Mouse (Mus musculus) cerebellum, postnatal 10 days (tissue): Measurements from ENCODE around the gene D7Ertd443e.

Experiments
- DNase-seq, 2 experiments: peaks; one replicate each; pipeline ENCODE4 v3.0.0; 2021; ENCODE audit warnings: mixed read lengths in 2 of 2

Gene D7Ertd443e

DNA sequence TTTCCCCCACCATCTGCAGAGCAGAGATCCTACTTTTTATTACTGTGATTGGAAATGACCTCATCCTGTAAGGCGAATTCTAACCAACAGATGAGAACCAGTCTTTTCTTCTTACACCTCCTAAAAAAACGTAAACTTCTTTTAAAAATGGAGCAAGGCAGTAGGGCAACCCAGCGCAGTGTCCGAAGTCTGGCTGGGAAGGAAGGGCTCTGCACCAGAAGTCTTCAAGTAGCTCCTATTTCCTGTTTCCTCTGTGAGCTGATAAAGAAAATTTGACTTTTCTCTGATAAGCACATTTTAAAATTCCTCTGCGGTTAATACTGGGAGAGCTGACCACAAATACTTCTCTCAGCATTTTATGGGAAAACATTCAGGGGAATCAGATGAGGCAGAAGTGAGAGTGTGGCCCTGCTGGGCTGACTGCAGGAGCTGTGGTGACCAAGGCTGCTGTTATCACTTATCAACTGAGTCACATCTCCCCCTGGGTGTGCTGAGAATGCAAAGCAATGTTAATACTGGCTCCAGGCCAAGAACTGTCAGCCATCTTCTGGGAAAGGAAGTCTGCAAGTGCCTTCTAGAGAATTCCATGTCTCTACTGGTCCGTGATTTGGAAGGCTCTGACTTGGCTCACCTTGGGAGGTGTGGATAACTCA is 97.8 kb downstream of the D7Ertd443e start:
- peak; percentile 15 to 22 for DNase-seq

DNA sequence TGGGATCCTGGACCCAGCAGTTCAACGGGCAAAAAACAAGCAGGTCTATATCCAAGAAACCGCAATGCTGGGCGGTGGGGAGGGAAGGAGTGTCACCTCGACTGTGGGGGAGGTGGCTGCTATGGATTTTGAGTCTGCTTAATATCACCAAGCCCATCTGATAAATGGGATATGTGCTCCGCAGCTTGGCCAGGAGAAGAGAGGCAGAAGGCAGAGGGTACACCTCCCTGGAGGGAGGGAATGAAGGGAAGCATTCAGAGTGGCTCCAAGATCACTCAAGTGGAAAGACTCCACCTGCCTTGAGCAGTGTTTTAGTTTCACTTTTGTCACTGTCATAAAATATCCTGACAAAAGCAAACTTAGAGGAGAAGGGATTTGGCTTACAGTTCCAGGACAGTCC is 112.5 kb downstream of the D7Ertd443e start:
- peak; percentile 43 to 52 for DNase-seq

DNA sequence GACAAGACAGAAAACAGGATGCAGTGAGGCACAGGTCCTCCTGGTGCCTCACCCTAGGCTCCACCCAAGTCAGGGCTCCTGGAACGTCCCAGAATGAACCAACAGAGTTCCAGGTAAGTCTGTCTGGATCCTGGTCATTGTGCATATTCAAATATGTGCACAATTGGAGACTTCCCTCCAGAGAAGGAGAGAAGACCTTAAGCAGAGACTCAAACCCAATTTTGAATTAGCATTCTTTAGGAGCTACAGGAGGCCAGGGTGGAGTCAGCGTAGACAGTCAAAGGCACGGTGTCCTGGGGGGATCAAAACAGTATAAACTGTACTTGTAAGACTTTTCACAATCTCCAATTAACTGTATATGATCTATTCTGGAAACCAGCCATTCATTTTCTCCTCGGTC is 113.0 kb downstream of the D7Ertd443e start:
- no peak for DNase-seq

DNA sequence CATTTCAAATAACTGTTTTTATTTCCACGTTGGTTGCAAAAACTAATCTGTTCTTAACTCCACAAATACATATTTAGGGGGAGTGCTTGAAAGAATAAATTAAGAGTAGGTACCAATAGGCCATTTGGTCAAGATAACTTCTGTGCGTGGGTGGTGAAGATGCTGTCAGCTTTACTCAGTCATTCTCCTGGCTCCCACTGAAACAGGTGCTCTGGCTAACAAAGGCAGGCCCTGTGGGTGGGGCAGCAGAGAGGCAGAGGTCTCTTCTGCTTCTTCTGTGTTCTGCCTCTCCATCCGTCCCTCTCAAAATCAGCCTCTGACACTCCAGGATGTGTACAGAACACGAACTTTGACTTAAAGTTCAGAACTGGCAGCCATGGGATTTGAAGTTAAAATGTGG is 119.7 kb downstream of the D7Ertd443e start:
- no peak for DNase-seq

DNA sequence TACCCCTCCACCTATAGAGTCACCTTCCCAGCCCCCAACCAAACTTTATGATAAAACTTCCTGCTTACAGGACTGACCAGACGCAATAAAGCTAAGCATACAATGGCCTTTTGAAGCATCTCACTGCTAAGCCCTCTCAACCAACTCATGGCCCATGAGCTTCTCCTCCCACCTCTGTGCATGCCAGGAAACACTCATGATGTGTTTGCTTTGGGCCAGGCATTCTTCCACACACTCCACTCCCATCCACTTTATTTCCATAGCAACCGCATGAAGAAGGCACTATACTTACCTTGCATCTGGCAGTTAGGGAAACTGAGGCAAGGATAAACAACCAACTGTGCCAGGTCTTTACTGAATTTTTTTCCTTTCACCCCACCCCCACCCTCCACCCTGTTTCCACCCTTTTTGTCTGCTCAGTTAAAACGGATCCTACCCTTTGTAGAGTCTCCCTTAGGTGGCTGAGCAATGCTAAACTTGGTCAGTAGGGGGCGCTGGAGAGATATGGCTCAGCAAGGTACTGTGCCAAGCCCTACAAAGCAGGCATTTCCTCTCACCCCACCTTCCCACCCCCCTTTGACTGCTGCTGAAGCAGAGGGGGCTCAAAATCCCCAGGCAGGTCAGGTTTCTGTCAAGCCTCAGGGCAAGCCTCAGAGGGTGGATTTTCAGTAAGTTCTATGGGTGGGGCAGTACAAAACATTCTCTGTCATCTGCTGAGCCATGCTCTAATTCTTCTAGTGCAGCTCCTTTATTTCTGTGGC is 122.1 kb downstream of the D7Ertd443e start:
- peak; percentile 81 to 88 for DNase-seq

DNA sequence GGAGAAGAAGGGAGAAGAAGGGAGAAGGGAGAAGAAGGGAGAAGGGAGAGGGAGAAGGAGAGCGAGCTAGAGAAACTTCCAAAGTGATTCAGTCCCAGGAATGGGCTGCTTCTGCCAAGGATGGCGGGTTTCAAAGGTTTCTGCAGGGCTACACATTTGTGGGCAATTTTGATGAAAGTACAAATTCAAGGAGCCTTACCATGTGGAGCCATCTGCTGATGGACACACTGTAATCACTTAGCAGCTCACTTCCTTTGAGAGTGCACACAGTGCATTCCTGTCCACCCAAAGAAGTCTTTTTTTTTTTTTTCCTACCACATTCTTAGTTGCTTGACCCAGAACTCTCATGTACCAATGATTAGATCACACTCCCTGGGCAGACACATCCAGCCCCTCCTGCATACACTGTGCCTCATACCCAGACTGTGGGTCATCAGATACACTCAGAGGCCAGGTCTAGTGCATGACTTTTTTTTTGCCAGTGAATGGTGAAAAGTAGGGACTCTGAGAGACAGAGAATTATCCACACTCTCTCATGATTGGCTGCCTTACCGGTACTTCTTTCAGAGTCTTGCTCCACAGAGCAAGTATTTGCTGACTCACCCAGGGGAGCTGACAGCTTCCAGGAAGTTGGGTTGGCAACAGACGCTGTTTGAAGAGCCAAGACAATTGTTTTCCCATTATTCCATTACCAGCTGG is 124.3 kb downstream of the D7Ertd443e start:
- DNase-seq, result peak; percentile 26 to 30

DNA sequence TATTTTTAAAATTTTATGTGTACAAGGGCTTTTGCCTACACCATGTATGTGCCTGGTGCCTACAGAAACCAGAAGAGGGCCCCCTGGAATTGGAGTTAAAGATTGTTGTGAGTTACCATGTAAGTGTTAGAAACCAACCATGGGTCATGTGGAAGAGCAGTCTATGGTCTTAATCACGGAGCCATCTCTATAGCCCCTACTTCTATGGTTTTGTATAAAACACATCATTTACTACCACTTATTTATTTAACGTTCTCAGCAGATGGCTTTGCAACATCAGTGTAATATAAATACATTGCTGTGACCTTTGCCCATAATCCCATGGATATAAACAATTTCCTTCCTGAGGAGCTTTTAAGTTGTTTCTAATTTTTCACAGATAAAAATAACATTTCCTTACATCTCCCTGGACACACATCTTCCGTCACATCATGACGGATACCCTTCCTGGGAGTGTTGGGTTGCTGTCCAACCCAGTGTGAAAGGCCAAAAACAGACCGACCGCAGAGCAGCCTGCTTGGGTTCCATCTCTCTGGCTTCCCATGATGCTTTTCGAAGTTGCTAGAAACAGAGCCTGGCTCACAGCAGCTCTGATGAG is 135.1 kb downstream of the D7Ertd443e start:
- no peak for DNase-seq

DNA sequence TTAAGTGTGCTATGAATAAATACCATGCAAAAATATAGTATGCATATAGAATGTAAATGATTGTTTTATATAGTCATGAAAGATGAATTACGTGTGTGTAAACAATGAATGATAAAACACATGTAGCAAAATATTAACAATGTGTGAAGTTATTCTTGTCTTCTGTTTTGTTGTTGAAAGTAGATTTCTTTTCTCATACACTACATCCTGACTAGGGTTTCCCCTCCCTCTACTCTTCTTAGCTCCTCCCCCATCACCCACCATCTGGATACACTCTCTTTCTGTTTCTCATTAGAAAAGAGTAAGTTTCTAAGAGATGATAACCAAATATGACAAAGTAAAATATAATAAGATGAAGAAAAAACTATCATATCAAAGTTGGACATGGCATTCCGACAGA is 137.4 kb downstream of the D7Ertd443e start:
- no peak for DNase-seq

DNA sequence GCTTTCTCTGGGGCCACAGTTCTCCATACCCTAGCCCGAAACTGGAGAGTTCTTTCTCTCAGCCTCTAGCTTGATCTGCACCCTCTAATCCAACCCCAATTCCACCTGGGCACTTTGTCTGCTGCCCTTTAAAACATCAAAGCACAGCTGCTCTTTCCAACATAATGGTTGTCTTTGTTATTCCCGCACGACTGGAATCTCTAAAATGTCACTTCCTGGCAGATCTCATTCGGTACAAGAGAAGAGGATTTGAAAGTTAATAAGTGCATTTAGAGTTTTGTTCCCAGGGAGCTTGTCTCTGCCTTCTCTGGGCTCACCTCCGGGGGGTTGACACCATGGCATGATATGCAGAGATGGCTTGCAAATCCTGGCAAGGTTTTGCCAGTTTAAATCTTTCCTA is 138.8 kb downstream of the D7Ertd443e start:
- no peak for DNase-seq

DNA sequence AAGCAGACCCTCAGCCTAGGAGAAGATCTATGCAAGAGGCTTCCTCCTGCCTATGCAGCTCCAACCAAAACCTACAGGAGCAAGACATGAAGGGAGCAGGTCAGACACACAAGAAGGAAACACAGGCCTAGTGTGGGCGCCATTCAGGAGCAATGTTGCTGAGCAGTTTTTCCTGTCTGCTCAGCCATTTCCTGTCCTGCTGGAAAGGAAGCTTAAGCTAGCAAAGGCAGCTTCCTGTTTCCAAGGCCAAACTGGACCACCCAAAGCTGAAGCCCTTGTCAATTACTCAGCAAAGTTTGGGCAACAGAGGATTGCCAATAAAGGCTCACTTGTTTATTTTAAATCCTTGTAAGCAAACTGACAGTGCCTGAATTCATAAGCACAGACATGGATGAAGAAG is 142.7 kb downstream of the D7Ertd443e start:
- DNase-seq, result no peak

DNA sequence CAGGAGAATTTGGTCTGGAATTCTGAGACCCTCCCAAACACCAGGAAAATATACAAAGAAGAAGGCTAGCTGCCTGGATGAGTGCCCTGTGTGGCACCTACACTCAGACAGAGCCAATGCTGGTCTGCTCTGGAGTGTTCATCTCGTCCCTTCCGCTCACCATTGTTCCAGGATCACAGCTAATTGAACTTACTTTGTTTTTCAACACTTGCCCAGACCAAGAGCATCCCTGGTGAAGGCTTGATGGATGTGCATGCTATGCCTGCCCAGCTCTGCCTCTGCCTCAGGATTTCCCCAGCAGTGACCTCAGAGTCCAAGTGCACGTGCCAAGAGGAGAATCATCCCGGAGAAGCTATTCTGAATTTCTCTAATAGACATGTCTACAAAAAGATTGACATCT is 144.2 kb downstream of the D7Ertd443e start:
- DNase-seq, result no peak

DNA sequence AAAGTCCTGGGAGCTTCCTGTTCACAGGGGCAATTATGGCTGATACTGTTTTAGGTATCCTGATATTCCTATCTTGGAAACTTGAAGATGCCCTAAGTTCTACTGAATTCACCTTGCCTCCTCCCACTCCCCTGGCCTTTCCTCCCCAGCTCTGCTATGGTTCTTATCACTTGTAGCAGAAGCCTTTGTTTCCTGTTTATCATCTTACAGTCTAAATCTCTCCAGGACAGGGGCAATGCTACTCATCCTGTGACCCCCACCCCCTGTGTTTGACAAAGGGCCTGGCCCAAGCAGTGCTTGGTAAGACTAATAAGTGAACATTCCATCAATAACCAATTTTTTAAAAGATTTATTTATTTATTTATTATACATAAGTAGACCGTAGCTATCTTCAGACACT is 144.9 kb downstream of the D7Ertd443e start:
- no peak for DNase-seq

DNA sequence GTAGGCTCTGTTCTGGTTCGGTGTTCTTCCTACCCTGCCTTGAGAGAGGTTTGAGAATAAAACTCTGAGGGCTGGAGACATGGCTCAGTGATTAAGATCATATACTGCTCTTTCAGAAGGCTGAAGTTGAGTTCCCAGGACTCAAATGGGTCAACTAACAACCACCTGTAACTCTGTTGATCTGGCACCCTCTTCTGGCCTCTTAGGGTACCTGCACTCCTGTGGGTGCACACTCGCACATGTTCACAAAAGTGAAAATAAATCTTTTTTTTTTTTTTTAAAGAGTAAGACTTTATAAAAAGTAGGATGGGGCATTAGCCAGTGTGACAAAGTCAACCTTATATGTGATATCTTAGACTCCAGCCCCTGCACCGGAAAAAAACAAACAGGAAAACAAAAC is 146.6 kb downstream of the D7Ertd443e start:
- DNase-seq, result no peak

DNA sequence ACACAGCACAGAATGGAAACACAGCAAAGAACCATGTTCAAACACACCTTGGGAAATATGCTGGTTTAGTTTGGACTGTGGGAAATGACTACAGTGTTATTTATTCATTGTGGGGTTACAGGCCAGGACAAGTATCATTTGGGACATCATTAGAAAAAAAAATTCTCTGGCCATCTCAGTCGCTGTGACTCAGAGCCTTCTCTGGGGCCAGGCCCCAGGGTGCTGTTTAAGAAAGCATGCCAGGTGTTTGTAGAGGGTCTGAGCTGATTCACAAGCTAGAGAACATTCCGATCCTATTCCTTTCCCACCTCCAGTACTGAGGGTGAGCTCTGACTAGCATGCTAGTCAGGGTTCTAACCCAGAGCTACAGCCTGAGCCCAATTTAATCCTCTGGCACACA is 148.1 kb downstream of the D7Ertd443e start:
- DNase-seq, result no peak

DNA sequence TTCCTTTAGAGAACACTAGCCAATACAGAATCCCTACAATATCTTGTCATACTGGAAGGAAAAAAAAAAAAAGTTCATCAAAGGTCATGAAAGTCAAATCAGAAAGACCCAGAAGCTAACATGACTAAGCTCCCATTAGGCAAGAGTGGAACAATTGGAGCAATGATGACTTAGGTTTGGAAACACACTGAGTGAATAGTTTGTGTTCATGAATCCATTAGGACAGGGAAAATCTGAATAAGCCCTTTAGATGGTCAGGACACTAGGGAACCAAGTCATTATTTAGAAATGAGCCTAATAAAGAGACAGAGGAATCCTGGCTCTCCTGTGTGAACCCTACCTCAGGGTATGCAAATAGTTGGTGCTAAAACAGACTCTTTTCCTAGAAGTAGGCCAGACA is 148.7 kb downstream of the D7Ertd443e start:
- no peak for DNase-seq

DNA sequence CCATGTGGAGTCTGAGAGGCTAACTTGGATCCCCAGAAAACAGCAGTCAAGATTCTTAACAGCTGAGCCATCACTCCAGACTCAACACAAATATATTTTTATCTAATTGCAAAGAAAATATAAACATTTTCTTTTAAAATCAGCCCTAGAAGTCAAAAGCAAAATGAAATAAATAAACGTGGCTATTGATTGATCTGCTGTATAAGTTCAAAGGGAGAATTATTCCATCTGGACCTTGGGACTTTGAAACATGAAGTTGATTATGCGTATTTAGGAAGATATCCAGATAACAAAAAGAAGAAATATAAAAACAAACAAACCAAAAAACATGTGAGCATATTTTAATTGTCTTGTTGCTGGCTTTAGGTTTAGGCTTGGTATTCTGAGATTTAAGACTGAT is 149.9 kb downstream of the D7Ertd443e start:
- no peak for DNase-seq

DNA sequence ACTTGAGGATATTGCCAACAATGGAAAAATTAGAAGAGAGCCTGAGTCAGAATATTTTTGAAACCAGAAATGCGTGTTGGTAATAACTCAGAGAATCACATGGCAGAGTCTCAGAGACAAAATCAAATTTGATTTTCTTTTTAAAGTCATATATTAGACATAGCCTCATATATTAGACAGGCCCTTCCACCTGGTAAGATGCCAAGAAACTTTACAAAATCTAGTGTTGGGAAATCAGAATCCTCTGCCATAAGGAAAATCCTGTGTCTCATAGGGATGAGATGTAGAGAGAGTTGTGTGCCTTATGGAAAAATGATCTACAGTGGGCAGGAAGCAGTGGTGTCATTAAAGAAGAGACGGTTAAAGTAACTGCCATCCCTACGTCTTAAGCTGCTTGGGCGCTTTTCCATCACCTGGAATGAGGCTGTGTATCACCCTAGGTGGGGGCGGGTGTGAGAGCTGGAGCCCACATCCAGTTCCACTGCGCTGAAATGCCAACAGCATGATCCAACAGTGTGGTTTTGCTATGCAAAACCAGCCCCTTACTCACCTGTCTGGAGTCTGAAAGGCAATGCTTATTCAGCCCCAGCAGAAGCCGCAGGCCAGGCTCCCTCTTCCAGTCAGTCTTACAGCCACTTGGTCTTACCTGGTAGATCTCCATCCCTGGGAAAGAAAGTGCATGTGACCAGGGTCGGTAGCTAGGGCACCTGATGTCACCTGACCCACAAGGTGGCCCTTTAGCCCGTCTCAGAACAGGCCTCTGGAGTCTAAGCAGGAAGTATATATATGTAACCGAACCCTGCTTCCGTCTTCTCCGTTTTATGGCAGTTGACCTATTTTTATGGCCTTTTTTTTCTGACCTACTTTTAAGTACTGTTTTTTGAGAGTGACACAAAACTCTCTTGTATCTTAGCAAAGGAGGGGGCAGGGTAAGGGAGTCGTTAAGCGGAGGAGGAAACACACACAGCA is 153.8 kb downstream of the D7Ertd443e start, which contains the start of gene Adam12:
Gene Adam12 (minus strand): TSS at position 769 of the 969 bp plus-strand sequence.
- no peak for DNase-seq

DNA sequence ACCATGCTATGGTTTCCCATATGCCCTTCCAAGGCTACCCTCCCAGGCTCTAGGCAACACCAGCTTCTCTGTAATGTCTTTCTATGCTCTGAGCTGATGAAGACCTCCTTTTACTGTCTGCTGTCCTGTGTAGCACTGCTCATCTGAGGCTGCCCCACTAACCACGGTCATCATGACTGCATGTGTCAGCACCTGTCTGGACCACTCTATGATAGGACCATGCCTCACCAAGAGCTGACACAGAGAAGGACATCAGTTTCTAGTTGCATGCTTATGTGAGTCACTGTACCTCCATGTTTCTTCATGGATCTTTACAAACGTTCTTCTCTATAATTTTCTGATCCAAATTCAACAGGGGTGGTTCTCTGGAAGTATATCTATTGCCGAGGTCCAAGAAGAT is 154.8 kb downstream of the D7Ertd443e start:
- no peak for DNase-seq

DNA sequence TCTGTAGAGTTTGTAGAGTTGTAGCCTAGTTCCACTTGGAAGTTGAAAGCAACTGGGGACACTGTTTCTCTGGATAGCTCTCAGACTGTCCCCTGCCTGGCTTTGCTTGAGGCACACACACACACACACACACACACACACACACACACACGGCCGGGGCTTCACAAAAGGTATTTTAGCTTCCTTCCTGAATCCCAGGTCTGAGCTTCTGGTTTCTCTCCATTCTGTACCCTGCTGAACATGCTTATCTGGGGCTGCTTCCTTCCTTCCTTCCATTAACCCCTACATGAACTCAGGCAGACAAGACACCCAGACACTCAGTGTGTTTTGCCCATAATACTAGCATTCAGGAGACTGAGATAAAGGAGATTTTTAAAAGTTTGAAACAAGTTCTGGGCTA is 155.6 kb downstream of the D7Ertd443e start:
- no peak for DNase-seq

DNA sequence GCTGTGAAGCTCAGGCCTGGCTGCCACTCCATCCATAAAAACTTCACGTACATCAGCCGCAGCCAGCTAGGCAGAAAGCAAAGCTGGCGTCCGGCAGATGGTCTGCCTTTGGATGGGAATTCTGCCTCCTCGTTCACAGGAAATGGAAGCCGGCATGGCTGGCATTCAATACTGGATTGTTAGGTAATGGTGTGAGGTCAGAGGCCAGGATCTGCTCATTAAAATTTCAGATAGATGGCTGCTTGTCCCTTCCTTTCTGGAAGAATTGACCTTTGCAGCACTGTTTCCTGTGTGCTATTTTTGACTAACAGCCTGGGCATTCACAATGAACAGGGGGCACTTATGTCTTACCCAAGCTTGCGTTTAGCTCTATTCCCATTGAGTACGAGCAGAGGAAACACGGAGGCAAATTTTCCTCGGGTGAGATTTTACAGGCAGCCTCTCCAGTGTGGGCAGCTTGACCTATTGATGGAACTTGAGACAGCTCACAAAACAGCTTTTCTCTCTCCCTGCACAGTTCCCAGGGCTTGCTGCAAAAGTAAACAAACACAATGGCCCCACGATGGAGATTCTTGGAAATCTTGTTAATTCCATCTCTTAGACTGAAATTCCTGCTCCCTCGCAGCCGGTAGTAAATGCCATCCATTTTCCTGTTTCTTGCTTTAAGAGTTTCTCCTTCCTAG is 157.5 kb downstream of the D7Ertd443e start:
- DNase-seq, result peak; percentile 74 to 80

DNA sequence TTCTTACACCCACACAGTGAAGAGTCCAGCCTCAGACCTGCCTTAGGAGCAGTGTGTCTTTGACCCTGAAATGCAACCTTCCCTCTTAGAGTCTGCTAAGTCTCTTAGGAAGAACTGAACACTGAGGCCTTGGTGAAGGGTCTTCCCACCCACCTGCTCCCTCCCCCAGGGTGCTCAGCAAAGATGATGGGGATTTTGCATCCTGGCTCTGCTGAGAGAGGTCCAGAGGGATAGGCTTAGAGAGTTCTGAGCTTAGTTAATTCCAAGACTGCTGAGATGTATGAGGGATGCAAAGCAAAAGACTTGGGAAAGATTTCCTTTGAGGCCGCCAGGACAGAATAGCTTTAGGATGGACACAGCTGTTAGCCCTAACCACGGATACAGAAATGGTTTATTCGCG is 158.4 kb downstream of the D7Ertd443e start:
- no peak for DNase-seq

DNA sequence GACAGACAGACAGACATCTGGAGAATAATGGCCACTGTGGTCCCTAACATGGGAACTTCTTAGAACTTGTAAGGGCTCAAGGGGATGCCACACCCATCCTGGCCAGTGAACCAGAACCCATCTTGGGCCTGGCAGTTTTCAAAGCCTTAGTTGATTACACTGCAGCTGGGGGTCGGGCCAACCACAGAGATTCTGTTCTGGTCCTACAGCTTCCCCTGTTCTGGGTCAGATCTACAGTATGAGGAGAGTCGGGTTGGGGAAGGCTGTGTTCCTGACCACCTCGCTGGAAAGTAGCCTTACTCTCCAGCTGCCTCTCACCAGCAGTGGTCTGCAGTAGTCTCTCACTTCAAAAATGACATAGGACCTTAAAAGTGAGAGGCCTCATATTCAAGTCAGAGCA is 159.2 kb downstream of the D7Ertd443e start:
- DNase-seq, result no peak
